Mouse (Mus musculus) G1E (cell line): ENCODE results near the gene Olfr49. TPM values are rescaled to one million over a fixed set of nuclear protein-coding genes. Genes with fewer than 3 reads are reported as not detected.

Experiments
- ATAC-seq: 2 replicates; pipeline ENCODE4 v1.8.0; 2016; ENCODE audit warnings: mild to moderate bottlenecking; ENCODE audit not compliant: insufficient number of reproducible peaks, poor library complexity, low FRiP score, severe bottlenecking; ENCODE audit errors: extremely low read depth
- DNase-seq: peaks from one replicate; pipeline ENCODE4 v3.0.0; 2012; ENCODE audit warnings: low spot score
- H3K27me3 ChIP-seq: 2 replicates; pipeline ENCODE4 v1.6.1; 2012; ENCODE audit warnings: mild to moderate bottlenecking, low read length, inconsistent platforms; ENCODE audit not compliant: insufficient read depth
- H3K36me3 ChIP-seq: replicated peaks from 2 replicates; pipeline ENCODE3; 2012; ENCODE audit warnings: mild to moderate bottlenecking, inconsistent platforms
- H3K4me1 ChIP-seq: 2 replicates; pipeline ENCODE4 v1.6.1; 2012; ENCODE audit warnings: low read depth, low read length, inconsistent platforms, mixed read lengths; ENCODE audit not compliant: insufficient read depth
- H3K4me3 ChIP-seq: 2 replicates; pipeline ENCODE4 v1.5.1; 2012; ENCODE audit warnings: low read depth, mild to moderate bottlenecking, inconsistent platforms, low read length, moderate library complexity, mixed read lengths
- H3K9me3 ChIP-seq: replicated peaks from 2 replicates; pipeline ENCODE4 v1.6.1; 2012; ENCODE audit warnings: inconsistent platforms
- CTCF ChIP-seq: IDR thresholded peaks from 2 replicates; pipeline ENCODE4 v1.5.1; 2012; ENCODE audit warnings: low read depth, low read length, inconsistent platforms, mixed read lengths
- GATA1 ChIP-seq: IDR thresholded peaks from 2 replicates; pipeline ENCODE4 v1.6.1; 2012; ENCODE audit warnings: borderline replicate concordance, low read length, inconsistent platforms, mixed read lengths
- GATA2 ChIP-seq: IDR thresholded peaks from 2 replicates; pipeline ENCODE4 v1.6.1; 2012; ENCODE audit warnings: low read depth, low read length, inconsistent platforms, borderline replicate concordance
- POLR2AphosphoS5 ChIP-seq: IDR thresholded peaks from 2 replicates; pipeline ENCODE4 v1.6.1; 2012; ENCODE audit warnings: low read depth, low read length, inconsistent platforms; ENCODE audit not compliant: insufficient replicate concordance
- TAL1 ChIP-seq: conservative IDR thresholded peaks from 2 replicates; pipeline ENCODE4 v1.6.1; 2012; ENCODE audit warnings: low read depth, low read length, inconsistent platforms, mixed read lengths
- polyA plus RNA-seq: library from polyadenylated mRNA; stranded (reverse); fragments of >175 nt; gene quantifications from 2 replicates; pipeline ENCODE4 v1.2.3, GENCODE M21; 2012
- total RNA-seq, 2 experiments: library from RNA; stranded (forward) in 1 of 2; stranded (reverse) in 1 of 2; fragments of 200-1000 nt in 1 of 2; fragments of >200 nt in 1 of 2; fragmentation: Nextera tagmentation in 1 of 2; gene quantifications; 2 replicates each; pipeline ENCODE4 v1.2.3; 2014 to 2017

Gene Olfr49
- total and polyA plus RNA-seq, 3 experiments: 0.27 TPM; not detected in 2

- DNase-seq: no peak
- no peak for ATAC-seq
Observed at GRCm38 (mm10) chr14:54324486-54324885, 39.7 kb upstream of the Olfr49 start.

GRCm38 (mm10) chr14:54321556-54322376, 37.0 kb upstream of the Olfr49 start:
- H3K9me3 ChIP-seq: no peaks in the 10 kb centered on the region
- no peak for DNase-seq
- no peak for TF ChIP-seq GATA2
- no peak for TF ChIP-seq GATA1
- TF ChIP-seq TAL1: no peak
- TF ChIP-seq CTCF: no peak
- TF ChIP-seq POLR2AphosphoS5: no peak
- H3K4me3 ChIP-seq: peak overlapping the region; percentile 41; the same call in 1 of the 2 replicates
- peaks cover 7% of the 10 kb centered on the region for H3K4me1 ChIP-seq
- ATAC-seq: peak; percentile 74
- H3K27me3 ChIP-seq: peaks cover 21% of the 10 kb centered on the region
- H3K36me3 ChIP-seq: no peaks in the 10 kb centered on the region

More at GRCm38 (mm10) chr14:54324486-54324885, 39.7 kb upstream of the Olfr49 start:
- no peak overlapping the region for H3K4me3 ChIP-seq
- peaks cover 7% of the 10 kb centered on the region for H3K4me1 ChIP-seq
- H3K9me3 ChIP-seq: no peaks in the 10 kb centered on the region
- peaks cover 21% of the 10 kb centered on the region for H3K27me3 ChIP-seq
- no peak for TF ChIP-seq POLR2AphosphoS5
- no peak for TF ChIP-seq GATA2
- no peak for TF ChIP-seq CTCF
- no peak for TF ChIP-seq TAL1
- no peak for TF ChIP-seq GATA1
- H3K36me3 ChIP-seq: no peaks in the 10 kb centered on the region

GRCm38 (mm10) chr14:54311763-54312162, 27.0 kb upstream of the Olfr49 start:
- H3K9me3 ChIP-seq: no peaks in the 10 kb centered on the region
- H3K4me3 ChIP-seq: no peak overlapping the region
- ATAC-seq (no peak), DNase-seq (no peak)
- peaks cover 13% of the 10 kb centered on the region for H3K27me3 ChIP-seq
- H3K36me3 ChIP-seq: no peaks in the 10 kb centered on the region
- TF ChIP-seq TAL1 (no peak), CTCF (no peak)
- no peaks in the 10 kb centered on the region for H3K4me1 ChIP-seq

GRCm38 (mm10) chr14:54300676-54301075, 15.9 kb upstream of the Olfr49 start:
- DNase-seq (no peak), ATAC-seq (no peak)
- Histone ChIP-seq H3K4me3 (no peak overlapping the region), H3K9me3 (no peaks in the 10 kb centered on the region), H3K4me1 (no peaks in the 10 kb centered on the region), H3K27me3 (peaks cover 4% of the 10 kb centered on the region; the same call in 1 of the 2 replicates), H3K36me3 (no peaks in the 10 kb centered on the region)
- TF ChIP-seq GATA2: no peak
- no peak for TF ChIP-seq CTCF
- no peak for TF ChIP-seq TAL1
- TF ChIP-seq GATA1: no peak

GRCm38 (mm10) chr14:54300136-54300535, 15.4 kb upstream of the Olfr49 start:
- no peaks in the 10 kb centered on the region for H3K36me3 ChIP-seq
- no peak for DNase-seq
- H3K27me3 ChIP-seq: peaks cover 4% of the 10 kb centered on the region; the same call in 1 of the 2 replicates
- no peak for TF ChIP-seq GATA2
- TF ChIP-seq POLR2AphosphoS5: no peak
- no peak for TF ChIP-seq CTCF
- TF ChIP-seq GATA1: no peak
- no peak for TF ChIP-seq TAL1
- H3K4me3 ChIP-seq: no peak overlapping the region
- no peaks in the 10 kb centered on the region for H3K9me3 ChIP-seq
- no peak for ATAC-seq
- no peaks in the 10 kb centered on the region for H3K4me1 ChIP-seq

GRCm38 (mm10) chr14:54276446-54276845, 8.3 kb downstream of the Olfr49 start:
- ATAC-seq (no peak), DNase-seq (no peak)
- Histone ChIP-seq H3K4me1 (no peaks in the 10 kb centered on the region), H3K9me3 (no peaks in the 10 kb centered on the region), H3K4me3 (no peak overlapping the region), H3K36me3 (no peaks in the 10 kb centered on the region), H3K27me3 (peaks cover 20% of the 10 kb centered on the region)
- TF ChIP-seq GATA2 (no peak), GATA1 (no peak), TAL1 (no peak), CTCF (no peak), POLR2AphosphoS5 (no peak)
